Mouse (Mus musculus): ENCODE measurements around the gene Myh13.

The Myh13 gene

DNA sequence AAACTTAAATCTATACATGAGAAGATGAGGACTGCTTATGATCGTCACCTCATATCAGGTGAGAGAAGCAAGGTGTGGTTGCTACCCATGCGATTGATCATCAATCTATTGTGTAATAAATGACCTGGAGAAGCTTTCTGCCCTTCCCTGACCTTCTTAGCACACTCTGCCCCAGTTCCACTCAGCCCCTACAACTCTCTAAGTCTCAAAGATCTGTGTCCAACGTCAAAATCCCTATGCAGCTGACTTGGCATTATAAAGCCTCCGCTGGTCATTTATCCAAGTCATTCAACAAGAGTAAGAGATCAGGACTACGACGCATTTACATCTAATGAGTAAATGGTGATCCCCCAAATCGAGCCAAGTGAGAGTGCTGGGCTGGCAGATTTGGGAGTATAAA, at the start of gene Myh13:
Gene Myh13 (plus strand): TSS at position 301 of the 400 bp plus-strand sequence.
- DNase-seq (ENCODE audit: low spot score in 2 of 2), result no peak

GRCm38 (mm10) chr11:67276601-67277174, 44.8 kb upstream of the Myh13 start, which contains the start of gene Myh8:
TSS of gene Myh8 (plus strand) at chr11:67277124.
- DNase-seq (ENCODE audit: low spot score in 2 of 2), result peak in 1 of 2 experiments; percentile 7

- no peak for DNase-seq (ENCODE audit: low spot score in 2 of 2)
Observed at GRCm38 (mm10) chr11:67293440-67293839, 28.0 kb upstream of the Myh13 start.

DNA sequence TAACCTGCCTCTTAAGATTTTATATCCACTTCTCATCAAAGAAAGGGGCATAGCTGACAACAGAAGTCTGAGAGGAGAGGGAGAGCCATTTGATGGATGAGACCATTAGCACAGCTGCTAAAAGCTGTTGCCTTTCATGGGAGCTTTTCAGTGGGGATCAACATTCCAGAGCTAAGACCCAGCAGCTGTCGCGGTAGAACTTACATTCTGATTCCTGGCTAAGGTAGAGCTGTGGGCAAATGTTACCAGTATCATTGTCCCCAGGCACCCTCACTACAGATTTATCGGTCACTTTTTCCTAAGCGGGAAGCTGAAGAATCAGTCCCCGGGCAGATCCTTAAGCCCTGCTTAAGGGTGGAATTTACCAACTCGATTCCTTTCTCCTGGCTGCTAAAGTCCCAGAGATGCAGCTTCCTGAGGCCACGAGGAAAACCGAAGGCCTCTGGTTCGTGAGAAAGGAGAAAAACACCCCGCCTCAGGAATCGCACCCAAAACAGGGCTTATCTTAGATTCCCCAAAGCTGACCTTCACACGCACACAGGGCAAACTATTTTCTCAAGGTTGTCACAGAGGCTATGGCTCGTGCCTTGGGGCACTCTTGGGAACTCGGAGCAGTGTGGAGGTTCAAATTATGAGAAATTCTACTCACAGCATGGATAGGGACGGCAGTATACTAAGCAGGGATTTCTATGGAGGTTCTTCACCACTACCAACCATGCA, 7.6 kb upstream of the Myh13 start:
- DNase-seq (ENCODE audit: low spot score in 2 of 2), result no peak

GRCm38 (mm10) chr11:67326536-67326935, 5.1 kb downstream of the Myh13 start:
- DNase-seq (ENCODE audit: low spot score in 2 of 2), result no peak

DNA sequence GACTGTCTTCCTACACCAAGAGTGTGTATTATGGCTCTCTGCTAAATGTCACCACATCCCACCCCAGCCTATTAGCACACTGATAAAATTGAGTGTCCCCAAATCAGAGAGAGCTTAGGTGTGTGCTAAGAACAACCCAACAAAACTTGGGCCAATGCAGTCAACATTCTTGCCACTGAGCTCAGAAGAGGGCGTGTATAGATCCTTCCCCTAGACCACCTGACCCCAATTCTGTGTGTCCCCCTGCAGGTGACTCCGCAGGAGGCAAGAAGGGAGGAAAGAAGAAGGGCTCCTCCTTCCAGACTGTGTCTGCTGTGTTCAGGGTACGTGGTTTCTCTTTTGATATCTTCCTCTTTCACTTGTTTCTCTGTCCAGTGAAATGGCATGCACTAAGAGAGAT, 23.1 kb downstream of the Myh13 start:
- no peak for DNase-seq (ENCODE audit: low spot score in 2 of 2)

GRCm38 (mm10) chr11:67345186-67345855, 23.9 kb downstream of the Myh13 start:
- no peak for DNase-seq (ENCODE audit: low spot score in 2 of 2)

DNA sequence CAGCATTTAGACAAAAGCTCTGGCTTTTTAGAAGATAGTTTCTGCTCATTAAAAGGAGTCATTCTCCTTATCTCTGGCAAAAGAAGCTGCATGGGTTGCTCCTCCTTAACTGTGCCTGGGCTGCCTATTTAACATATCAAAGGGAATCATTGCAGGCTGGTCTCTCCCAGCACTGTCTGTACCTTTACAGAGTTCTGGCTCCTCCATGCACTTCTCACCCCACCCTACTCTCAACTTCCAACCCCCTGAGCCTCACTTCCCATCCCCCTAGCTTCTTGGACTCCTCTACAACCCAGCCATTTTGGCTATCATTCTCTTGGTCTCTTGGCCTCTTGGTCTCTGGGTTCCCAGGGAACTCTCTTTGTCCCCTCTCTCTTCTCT, 24.4 kb downstream of the Myh13 start:
- DNase-seq (ENCODE audit: low spot score in 2 of 2), result no peak

- DNase-seq (ENCODE audit: low spot score in 2 of 2), result peak; percentile 49 to 64
Observed at GRCm38 (mm10) chr11:67350153-67350768, 28.8 kb downstream of the Myh13 start.

DNA sequence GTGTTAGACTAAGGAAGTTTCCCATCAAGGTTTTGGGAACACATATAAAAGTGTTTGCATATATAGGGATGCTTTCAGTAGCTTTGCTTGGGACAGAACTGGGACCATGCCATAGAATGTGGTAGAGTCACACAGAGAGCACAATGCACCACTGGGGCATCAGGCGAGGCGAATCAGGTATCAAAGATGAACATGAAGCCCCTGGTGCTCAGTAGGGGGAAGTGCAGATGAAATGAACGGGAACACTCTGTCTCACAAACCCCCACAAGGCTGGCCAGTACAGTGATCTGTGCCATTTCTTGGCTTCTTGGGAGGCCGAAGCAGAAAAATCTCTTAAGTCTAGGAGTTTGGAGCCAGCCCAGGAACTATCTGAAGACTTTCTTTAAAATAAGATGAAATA, 31.6 kb downstream of the Myh13 start:
- DNase-seq (ENCODE audit: low spot score in 2 of 2), result no peak

DNA sequence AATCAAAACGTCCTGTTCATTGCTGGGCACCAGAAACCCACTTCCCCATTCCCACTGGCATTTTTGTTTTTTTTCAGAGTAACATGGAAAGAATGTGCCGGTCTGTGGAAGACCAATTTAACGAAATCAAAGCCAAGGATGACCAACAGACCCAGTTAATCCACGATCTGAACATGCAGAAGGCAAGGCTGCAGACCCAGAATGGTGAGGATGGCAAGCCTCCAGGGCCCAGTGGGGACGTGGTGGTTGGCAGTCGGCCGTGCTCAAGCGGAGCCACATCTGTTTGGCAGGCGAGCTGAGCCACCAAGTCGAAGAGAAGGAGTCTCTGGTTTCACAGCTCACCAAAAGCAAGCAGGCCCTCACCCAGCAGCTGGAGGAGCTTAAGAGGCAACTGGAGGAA, 36.6 kb downstream of the Myh13 start:
- no peak for DNase-seq (ENCODE audit: low spot score in 2 of 2)

- no peak for DNase-seq (ENCODE audit: low spot score in 2 of 2)
Observed at GRCm38 (mm10) chr11:67362236-67362635, 40.8 kb downstream of the Myh13 start.

- DNase-seq (ENCODE audit: low spot score in 2 of 2), result no peak
Observed at GRCm38 (mm10) chr11:67364551-67364950, 43.1 kb downstream of the Myh13 start.

GRCm38 (mm10) chr11:67364986-67365721, 43.7 kb downstream of the Myh13 start:
- no peak for DNase-seq (ENCODE audit: low spot score in 2 of 2)

GRCm38 (mm10) chr11:67366936-67367335, 45.5 kb downstream of the Myh13 start:
- no peak for DNase-seq (ENCODE audit: low spot score in 2 of 2)

- peak; percentile 23 to 25 for DNase-seq (ENCODE audit: low spot score in 2 of 2)
Observed at GRCm38 (mm10) chr11:67373333-67373732, 51.9 kb downstream of the Myh13 start.

GRCm38 (mm10) chr11:67376308-67376707, 54.9 kb downstream of the Myh13 start:
- no peak for DNase-seq (ENCODE audit: low spot score in 2 of 2)

GRCm38 (mm10) chr11:67379703-67380510, 58.4 kb downstream of the Myh13 start:
- DNase-seq (ENCODE audit: low spot score in 2 of 2), result no peak

DNA sequence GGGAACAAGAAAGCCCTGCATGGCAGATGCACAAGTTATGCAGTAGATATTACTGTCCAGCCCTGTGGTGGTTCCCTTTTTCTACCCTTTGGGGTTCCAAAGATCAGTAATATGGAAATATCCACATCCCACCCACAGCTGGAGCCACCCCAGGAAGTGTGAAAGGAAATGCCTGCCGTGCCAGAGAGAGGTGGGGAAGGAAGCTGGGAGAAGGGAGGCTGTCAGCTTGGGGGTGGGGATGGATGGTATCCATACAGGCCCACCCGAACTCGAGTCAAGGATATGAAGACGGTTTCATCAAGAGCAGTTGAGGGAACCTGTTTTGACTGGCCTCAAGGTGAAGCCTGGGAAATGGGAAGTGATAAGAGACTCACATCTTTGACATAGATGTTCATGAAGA, 60.4 kb downstream of the Myh13 start:
- DNase-seq (ENCODE audit: low spot score in 2 of 2), result no peak

GRCm38 (mm10) chr11:67384653-67385052, 63.2 kb downstream of the Myh13 start:
- DNase-seq (ENCODE audit: low spot score in 2 of 2), result no peak

- DNase-seq (ENCODE audit: low spot score in 2 of 2), result no peak
Observed at GRCm38 (mm10) chr11:67386815-67387415, 65.5 kb downstream of the Myh13 start.

Measured in urinary bladder, postnatal 36 days (tissue).